Mouse (Mus musculus): ENCODE measurements around the gene Cldn34c3. TPM values are rescaled to one million over a fixed set of nuclear protein-coding genes. Genes with fewer than 3 reads are reported as not detected.
"Not testable (repeated sequence)": the region's sequence is repeated elsewhere in the genome, so short reads cannot be mapped to it uniquely, and the experiment has no call there.

The Cldn34c3 gene
- polyA plus RNA-seq (2015; fragmentation: Nextera tagmentation; extraction: Ambion mirVana) = not detected in 2 replicates

DNA sequence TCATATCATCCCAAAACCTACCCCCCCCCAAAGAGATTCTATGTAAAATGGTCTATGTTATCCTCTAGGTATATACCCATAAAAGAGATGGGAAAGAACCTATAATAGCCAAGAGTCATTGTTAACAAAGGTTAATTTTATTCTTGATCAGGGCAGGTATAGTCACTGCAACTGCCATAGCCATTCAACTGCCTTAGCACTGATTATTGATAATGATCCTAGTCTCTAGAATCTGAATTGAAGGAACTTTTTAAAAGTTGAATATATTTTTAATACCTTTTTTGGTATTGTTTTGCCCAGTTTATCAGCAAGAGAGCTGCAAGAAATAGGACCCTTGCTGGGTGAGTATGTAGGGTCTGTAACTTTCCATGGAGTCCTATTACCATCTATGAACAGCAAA is at the start of gene Cldn34c3:
Cldn34c3 (plus strand) TSS at position 301 of the 400 bp plus-strand sequence.
- not testable (repeated sequence) for H3K9ac ChIP-seq (ENCODE audit: low read length); H3K4me1 ChIP-seq (ENCODE audit: control insufficient read depth, insufficient read depth, low read length); H3K27ac ChIP-seq (ENCODE audit: low read length); H3K9me3 ChIP-seq (replicated peaks; ENCODE audit: control insufficient read depth, low read length); ATAC-seq (ENCODE audit: insufficient read depth, low FRiP score); H3K27me3 ChIP-seq (ENCODE audit: control insufficient read depth, insufficient read depth, low read length); H3K36me3 ChIP-seq (ENCODE audit: control insufficient read depth, insufficient read depth, low read length); H3K4me3 ChIP-seq (replicated peaks; ENCODE audit: low read length); H3K4me2 ChIP-seq (ENCODE audit: low read depth, low read length)

Other genes starting within 250 kb of the Cldn34c3 start
- gene Cldn34c2, start 212.0 kb upstream of the Cldn34c3 start, polyA plus RNA-seq (2015; fragmentation: Nextera tagmentation; extraction: Ambion mirVana) = not detected in 2 replicates
- gene Gm17467, start 88.9 kb upstream of the Cldn34c3 start, polyA plus RNA-seq (2015; fragmentation: Nextera tagmentation; extraction: Ambion mirVana) = not detected in 2 replicates